Comparison of ENCODE assay signal across 8 mouse cellular contexts in the genomic region with DNA sequence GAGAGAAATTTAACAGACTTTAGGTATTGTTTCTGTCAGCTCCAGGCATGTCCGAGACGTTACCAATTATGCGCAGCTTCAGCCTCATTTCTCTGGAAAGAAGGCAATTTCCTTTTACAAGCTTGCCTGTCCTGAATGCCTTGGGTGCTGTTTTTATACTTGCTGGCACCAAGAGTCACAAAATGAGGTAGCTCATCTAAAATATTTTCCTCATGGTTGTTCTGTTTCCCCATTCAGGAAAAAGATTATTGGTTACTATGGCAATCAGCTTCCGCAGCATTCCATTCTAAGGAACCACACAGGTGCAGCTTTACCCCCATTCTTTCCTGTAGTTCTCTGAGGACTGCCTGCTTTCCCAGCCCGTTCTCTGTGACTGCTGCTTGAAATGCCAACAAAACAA. TPM values are rescaled to one million over a fixed set of nuclear protein-coding genes. Genes with fewer than 3 reads are reported as not detected.
DNase-seq lines count a peak whose midpoint lies in the region; ATAC-seq and TF ChIP-seq lines count a peak whose summit lies in the region.

Gene Homer1, plus strand, starts transcription at position 320 of the 400 bp plus-strand sequence.

- DNase-seq in midbrain, embryonic 10.5 days (ENCODE audit: low spot score) = no peak
- DNase-seq in gastrocnemius, adult 2 months = no peak
- no peak for DNase-seq in layer of hippocampus, adult 8-10 months (ENCODE audit: low spot score in 2 of 2)
- no peak for DNase-seq in cerebellum, adult 11-12 months
- no peak for DNase-seq in kidney, adult 18-20 months
- DNase-seq in urinary bladder, postnatal 14 days (ENCODE audit: low spot score) = no peak

- no peak for TF ChIP-seq CTCF in gastrocnemius, adult 2 months (IDR thresholded peaks at IDR 0.05)

- no peaks in the 10 kb centered on the region for H3K27me3 ChIP-seq in midbrain, embryonic 13.5 days
- no peaks in the 10 kb centered on the region for H3K27me3 ChIP-seq in midbrain, embryonic 10.5 days (ENCODE audit: low read depth, poor library complexity, severe bottlenecking)
- no peaks in the 10 kb centered on the region for H3K27me3 ChIP-seq in neural tube, embryonic 15.5 days (replicated peaks)

- no peak for ATAC-seq in midbrain, embryonic 13.5 days
- ATAC-seq in neural tube, embryonic 15.5 days (ENCODE audit: low FRiP score) = no peak

- H3K4me2 ChIP-seq in midbrain, embryonic 13.5 days (replicated peaks) = no peak within 1 kb of the TSS
- no peak within 1 kb of the TSS for H3K4me2 ChIP-seq in neural tube, embryonic 15.5 days

- no peak within 1 kb of the TSS for H3K27ac ChIP-seq in midbrain, embryonic 13.5 days
- H3K27ac ChIP-seq in midbrain, embryonic 10.5 days (replicated peaks) = no peak within 1 kb of the TSS
- H3K27ac ChIP-seq in gastrocnemius, adult 2 months = no peak within 1 kb of the TSS
- no peak within 1 kb of the TSS for H3K27ac ChIP-seq in neural tube, embryonic 15.5 days (replicated peaks)

- H3K36me3 ChIP-seq in midbrain, embryonic 13.5 days = no peaks in the 10 kb centered on the region
- H3K36me3 ChIP-seq in midbrain, embryonic 10.5 days = no peaks in the 10 kb centered on the region
- no peaks in the 10 kb centered on the region for H3K36me3 ChIP-seq in neural tube, embryonic 15.5 days

- peaks cover 6% of the 10 kb centered on the region for H3K4me1 ChIP-seq in midbrain, embryonic 13.5 days (replicated peaks)
- H3K4me1 ChIP-seq in midbrain, embryonic 10.5 days = peaks cover 9% of the 10 kb centered on the region
- H3K4me1 ChIP-seq in neural tube, embryonic 15.5 days = no peaks in the 10 kb centered on the region

- no peak within 1 kb of the TSS for H3K4me3 ChIP-seq in midbrain, embryonic 13.5 days (replicated peaks)
- no peak within 1 kb of the TSS for H3K4me3 ChIP-seq in midbrain, embryonic 10.5 days
- H3K4me3 ChIP-seq in gastrocnemius, adult 2 months = no peak within 1 kb of the TSS
- no peak within 1 kb of the TSS for H3K4me3 ChIP-seq in neural tube, embryonic 15.5 days (replicated peaks)

- no peak within 1 kb of the TSS for H3K9ac ChIP-seq in midbrain, embryonic 13.5 days (replicated peaks)
- H3K9ac ChIP-seq in neural tube, embryonic 15.5 days (replicated peaks) = no peak within 1 kb of the TSS

- no peaks in the 10 kb centered on the region for H3K9me3 ChIP-seq in midbrain, embryonic 13.5 days
- H3K9me3 ChIP-seq in midbrain, embryonic 10.5 days (replicated peaks) = no peaks in the 10 kb centered on the region
- no peaks in the 10 kb centered on the region for H3K9me3 ChIP-seq in neural tube, embryonic 15.5 days (replicated peaks)

- intact Hi-C loops in gastrocnemius, adult 2 months (cut with DNase I) = no loop called here

- 75% methylated on average over 5 of the region's 5 CpGs for WGBS in midbrain, embryonic 13.5 days
- 91% methylated on average over 5 of the region's 5 CpGs for WGBS in midbrain, embryonic 10.5 days
- 63% methylated on average over 5 of the region's 5 CpGs for WGBS in neural tube, embryonic 15.5 days

RNA-seq across cellular contexts. Expression of gene Homer1, which starts in this region (rescaled TPM):
- polyA plus RNA-seq in midbrain, embryonic 13.5 days (2015; fragmentation: Nextera tagmentation; extraction: Ambion mirVana) = 9.6 and 10.0 TPM in 2 replicates
- 7.4 and 7.8 TPM in 2 replicates for polyA plus RNA-seq in midbrain, embryonic 10.5 days (2016; fragmentation: Nextera tagmentation; extraction: Ambion mirVana)
- 100 to 1,000 TPM in 1 of 2 experiments, 10 to 100 TPM in 1; 97.0 to 104 TPM for total RNA-seq in gastrocnemius, adult 2 months (2021)
- total RNA-seq in layer of hippocampus, adult 8-10 months (2022) = 100 to 1,000 TPM; 117 to 181 (median 146) TPM
- 11.7 and 13.9 TPM in 2 replicates for polyA plus RNA-seq in neural tube, embryonic 15.5 days (2015; fragmentation: Nextera tagmentation; extraction: Ambion mirVana)
